Mouse (Mus musculus) thymus, postnatal 4 days (tissue): ENCODE results near the gene Met.

ENCODE experiments used
- DNase-seq: peaks from one replicate; pipeline ENCODE4 v3.0.0; 2021

Gene Met

GRCm38 (mm10) chr6:17463434-17464280 lies at the start of gene Met:
TSS of gene Met (plus strand) at chr6:17463800.
- DNase-seq = peak; percentile 33

GRCm38 (mm10) chr6:17418226-17418625 lies 45.4 kb upstream of the Met start:
- no peak for DNase-seq

GRCm38 (mm10) chr6:17422432-17422831 lies 41.2 kb upstream of the Met start:
- DNase-seq = no peak

- DNase-seq = no peak
These were observed 34.6 kb upstream of the Met start for GRCm38 (mm10) chr6:17429041-17429440.

- DNase-seq = no peak
These were observed 34.0 kb upstream of the Met start for GRCm38 (mm10) chr6:17429611-17430010.

- DNase-seq = no peak
These were observed 20.3 kb upstream of the Met start for GRCm38 (mm10) chr6:17443311-17443710.

- DNase-seq = no peak
These were observed 12.3 kb upstream of the Met start for GRCm38 (mm10) chr6:17451305-17451704.

- no peak for DNase-seq
These were observed 8.5 kb upstream of the Met start for GRCm38 (mm10) chr6:17455116-17455515.

GRCm38 (mm10) chr6:17459561-17459960 lies 4.0 kb upstream of the Met start:
- DNase-seq = no peak

GRCm38 (mm10) chr6:17461435-17461834 lies 2.2 kb upstream of the Met start:
- DNase-seq = no peak

- DNase-seq = no peak
These were observed 853 bp downstream of the Met start for GRCm38 (mm10) chr6:17464281-17465025.

GRCm38 (mm10) chr6:17466526-17466925 lies 2.9 kb downstream of the Met start:
- DNase-seq = no peak

GRCm38 (mm10) chr6:17468993-17469392 lies 5.4 kb downstream of the Met start:
- DNase-seq = no peak

- no peak for DNase-seq
These were observed 9.5 kb downstream of the Met start for GRCm38 (mm10) chr6:17473128-17473527.

- no peak for DNase-seq
These were observed 14.2 kb downstream of the Met start for GRCm38 (mm10) chr6:17477823-17478222.

GRCm38 (mm10) chr6:17478252-17478651 lies 14.7 kb downstream of the Met start:
- DNase-seq = no peak

- no peak for DNase-seq
These were observed 15.4 kb downstream of the Met start for GRCm38 (mm10) chr6:17478838-17479570.

- DNase-seq = no peak
These were observed 17.5 kb downstream of the Met start for GRCm38 (mm10) chr6:17481068-17481467.

GRCm38 (mm10) chr6:17485244-17485643 lies 21.6 kb downstream of the Met start:
- no peak for DNase-seq

- no peak for DNase-seq
These were observed 22.2 kb downstream of the Met start for GRCm38 (mm10) chr6:17485782-17486181.

GRCm38 (mm10) chr6:17488291-17488817 lies 24.8 kb downstream of the Met start:
- DNase-seq = no peak

- no peak for DNase-seq
These were observed 27.2 kb downstream of the Met start for GRCm38 (mm10) chr6:17490786-17491185.

GRCm38 (mm10) chr6:17491502-17491901 lies 27.9 kb downstream of the Met start:
- no peak for DNase-seq
